Mouse (Mus musculus) heart, embryonic 14.5 days (tissue): ENCODE measurements around the gene Plcl1. TPM values are rescaled to one million over a fixed set of nuclear protein-coding genes. Genes with fewer than 3 reads are reported as not detected.

ENCODE experiments used
- ATAC-seq: fragments of 200-750 bp; cut with Nextera tagmentation; 2 replicates; pipeline ENCODE4 v1.8.0; 2017; ENCODE audit warnings: low read depth, moderate TSS enrichment; ENCODE audit not compliant: insufficient number of reproducible peaks, insufficient read depth, low FRiP score
- H3K27ac ChIP-seq, 2 experiments: fragments of 200-500 bp in 1 of 2; fragments of 300-500 bp in 1 of 2; sonication (generic) in 1 of 2; replicated peaks in 1 of 2; 2 replicates each; pipeline ENCODE4 v1.5.1; 2012 to 2014; ENCODE audit warnings: low read depth in 2 of 2, low read length in 2 of 2, control low read depth in 1 of 2, mild to moderate bottlenecking in 1 of 2, mixed read lengths in 1 of 2; ENCODE audit not compliant: control insufficient read depth in 1 of 2, insufficient read depth in 1 of 2
- H3K27me3 ChIP-seq: fragments of 300-500 bp; sonication (generic); 2 replicates; pipeline ENCODE4 v1.6.1; 2014; ENCODE audit warnings: mild to moderate bottlenecking, low read length, control low read depth; ENCODE audit not compliant: control insufficient read depth, insufficient read depth
- H3K36me3 ChIP-seq: fragments of 300-500 bp; sonication (generic); 2 replicates; pipeline ENCODE4 v1.6.1; 2014; ENCODE audit warnings: mild to moderate bottlenecking, control low read depth, low read length, mixed read lengths; ENCODE audit not compliant: control insufficient read depth, insufficient read depth
- H3K4me1 ChIP-seq, 2 experiments: fragments of 200-500 bp in 1 of 2; fragments of 300-500 bp in 1 of 2; sonication (generic) in 1 of 2; 2 replicates each; pipeline ENCODE4 v1.6.1; 2012 to 2014; ENCODE audit warnings: low read length in 2 of 2, control low read depth in 1 of 2, mixed read lengths in 1 of 2; ENCODE audit not compliant: control insufficient read depth in 2 of 2, insufficient read depth in 2 of 2
- H3K4me2 ChIP-seq: fragments of 300-500 bp; sonication (generic); 2 replicates; pipeline ENCODE4 v1.6.1; 2014; ENCODE audit warnings: mild to moderate bottlenecking, low read length
- H3K4me3 ChIP-seq, 2 experiments: fragments of 200-500 bp in 1 of 2; fragments of 300-500 bp in 1 of 2; sonication (generic) in 1 of 2; 2 replicates each; pipeline ENCODE4 v1.5.1; 2012 to 2014; ENCODE audit warnings: low read length in 2 of 2, mild to moderate bottlenecking in 2 of 2, control low read depth in 1 of 2, low read depth in 1 of 2, moderate library complexity in 1 of 2; ENCODE audit not compliant: control insufficient read depth in 1 of 2, insufficient read depth in 1 of 2
- H3K9ac ChIP-seq: fragments of 300-500 bp; sonication (generic); 2 replicates; pipeline ENCODE4 v1.6.1; 2014; ENCODE audit warnings: mild to moderate bottlenecking, low read length
- H3K9me3 ChIP-seq: fragments of 300-500 bp; sonication (generic); 2 replicates; pipeline ENCODE4 v1.6.1; 2016; ENCODE audit warnings: low read length, control low read depth; ENCODE audit not compliant: control insufficient read depth
- WGBS: fragments of 180-500 bp; shearing (Covaris S2); extraction: QIAGEN DNeasy Blood & Tissue Kit; methylation state at CpG from one replicate; pipeline ENCODE4 v1.1.7; 2014; 5-methylcytosine and 5-hydroxymethylcytosine counted together
- polyA plus RNA-seq: library from polyadenylated mRNA; unstranded; fragments of >200 nt; fragmentation: Nextera tagmentation; extraction: Ambion mirVana; gene quantifications from 2 replicates; pipeline ENCODE4 v1.2.1, GENCODE M21; 2014

The Plcl1 gene
- polyA plus RNA-seq, 1 experiment from 2014 or later, result 1.2 TPM

DNA sequence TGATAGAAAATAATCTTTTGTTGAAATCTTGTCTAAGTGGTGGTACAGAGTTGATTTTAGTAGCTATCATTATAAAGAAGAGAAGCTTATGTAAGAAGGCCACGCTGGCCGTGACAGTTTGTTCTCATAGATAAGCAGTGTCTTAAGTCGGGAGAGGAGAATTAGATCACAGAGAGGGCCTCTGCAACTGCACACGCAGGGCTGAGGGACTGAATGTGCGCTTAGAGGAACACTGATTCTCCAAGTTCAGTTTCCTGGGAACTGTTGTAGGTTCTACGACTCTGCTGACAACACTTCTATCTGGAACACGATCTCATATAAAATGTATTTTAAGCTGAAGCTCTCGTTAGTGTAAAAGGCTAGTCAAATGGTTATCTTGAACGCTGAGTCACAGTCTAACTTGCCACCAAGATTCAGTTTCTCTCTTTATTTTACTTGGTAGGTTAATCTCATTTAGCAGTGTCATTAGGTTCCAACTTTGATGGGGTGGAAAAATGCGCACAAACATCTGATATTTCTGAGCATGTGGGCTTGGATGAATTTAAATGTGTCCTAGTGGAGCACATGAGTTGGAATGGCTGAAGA is 288.0 kb downstream of the Plcl1 start:
- H3K9me3 ChIP-seq, result no peaks in the 10 kb centered on the region
- H3K4me3 ChIP-seq, result no peak overlapping the region
- no peaks in the 10 kb centered on the region for H3K27me3 ChIP-seq
- no peaks in the 10 kb centered on the region for H3K4me1 ChIP-seq
- no peak overlapping the region for H3K9ac ChIP-seq
- WGBS, result 71% methylated on average over 10 of the region's 10 CpGs
- no peak for ATAC-seq
- no peak overlapping the region for H3K27ac ChIP-seq
- no peaks in the 10 kb centered on the region for H3K36me3 ChIP-seq
- no peak overlapping the region for H3K4me2 ChIP-seq

DNA sequence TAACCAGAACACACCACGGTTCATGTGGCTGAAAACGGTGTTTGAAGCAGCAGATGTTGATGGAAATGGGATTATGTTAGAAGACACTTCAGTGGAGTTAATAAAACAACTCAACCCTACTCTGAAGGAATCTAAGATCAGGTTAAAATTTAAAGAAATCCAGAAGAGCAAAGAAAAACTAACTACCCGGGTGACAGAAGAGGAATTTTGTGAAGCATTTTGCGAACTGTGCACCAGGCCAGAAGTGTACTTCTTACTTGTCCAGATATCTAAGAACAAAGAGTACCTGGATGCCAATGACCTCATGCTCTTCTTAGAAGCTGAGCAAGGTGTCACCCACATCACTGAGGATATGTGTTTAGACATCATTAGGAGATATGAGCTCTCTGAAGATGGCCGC is 290.5 kb downstream of the Plcl1 start:
- Histone ChIP-seq H3K36me3 (no peaks in the 10 kb centered on the region), H3K9me3 (no peaks in the 10 kb centered on the region), H3K4me2 (no peak overlapping the region), H3K4me1 (no peaks in the 10 kb centered on the region), H3K4me3 (no peak overlapping the region), H3K27ac (no peak overlapping the region), H3K9ac (no peak overlapping the region), H3K27me3 (no peaks in the 10 kb centered on the region)
- 93% methylated on average over 5 of the region's 5 CpGs for WGBS
- ATAC-seq, result no peak

DNA sequence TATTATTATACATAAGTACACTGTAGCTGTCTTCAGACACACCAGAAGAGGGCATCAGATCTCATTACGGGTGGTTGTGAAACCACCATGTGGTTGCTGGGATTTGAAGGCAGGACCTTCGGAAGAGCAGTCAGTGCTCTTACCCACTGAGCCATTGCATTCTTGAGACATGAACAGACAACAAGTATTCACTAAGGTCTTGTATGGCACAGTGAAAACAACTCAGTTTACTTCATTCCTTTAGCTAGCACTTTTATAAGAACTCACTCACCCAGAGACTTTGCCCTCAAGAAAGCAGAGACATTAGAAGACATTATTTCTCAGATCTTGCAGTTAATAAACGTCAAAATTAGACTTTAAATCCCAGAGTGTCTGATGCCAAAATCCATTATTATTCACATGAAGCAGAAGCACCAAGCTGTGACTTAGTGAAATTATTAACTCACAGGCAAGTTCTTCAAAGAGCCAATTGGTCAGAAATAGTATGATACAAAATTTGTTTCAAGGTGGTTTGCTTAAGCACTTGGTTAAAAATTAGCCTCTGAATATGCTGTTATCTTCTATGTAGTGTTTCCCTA is 293.8 kb downstream of the Plcl1 start:
- Histone ChIP-seq H3K9me3 (no peaks in the 10 kb centered on the region), H3K9ac (no peak overlapping the region)

DNA sequence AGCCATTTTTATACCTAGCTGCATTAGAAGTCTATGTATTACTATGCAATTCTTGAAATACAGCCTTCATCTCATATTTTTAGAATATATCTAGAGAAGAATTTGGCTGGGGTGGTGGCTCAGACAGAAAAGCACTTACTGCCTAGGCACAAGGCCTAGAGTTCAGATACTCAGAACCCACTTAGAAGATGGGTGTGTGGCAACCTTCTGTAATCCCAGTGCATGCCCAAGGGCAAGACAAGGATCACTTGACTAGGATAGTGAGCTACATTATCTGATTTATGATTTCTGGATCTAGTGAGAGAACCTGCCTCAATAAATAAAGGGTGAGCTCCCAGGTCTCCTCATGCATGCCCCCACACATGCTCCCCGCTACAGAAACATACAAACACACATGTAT is 294.3 kb downstream of the Plcl1 start:
- H3K36me3 ChIP-seq, result no peaks in the 10 kb centered on the region
- H3K4me2 ChIP-seq, result no peak overlapping the region
- no peak overlapping the region for H3K9ac ChIP-seq
- H3K4me1 ChIP-seq, result no peaks in the 10 kb centered on the region
- no peaks in the 10 kb centered on the region for H3K27me3 ChIP-seq
- no peaks in the 10 kb centered on the region for H3K9me3 ChIP-seq
- ATAC-seq, result no peak
- no peak overlapping the region for H3K4me3 ChIP-seq
- H3K27ac ChIP-seq, result no peak overlapping the region
- WGBS, result 90% methylated on average over 1 of the region's 1 CpGs

More for the DNA sequence above, 293.8 kb downstream of the Plcl1 start:
- ATAC-seq, result no peak
- Histone ChIP-seq H3K27me3 (no peaks in the 10 kb centered on the region), H3K27ac (no peak overlapping the region), H3K4me1 (no peaks in the 10 kb centered on the region), H3K4me2 (no peak overlapping the region), H3K4me3 (no peak overlapping the region), H3K36me3 (no peaks in the 10 kb centered on the region)
- 87% methylated on average over 3 of the region's 3 CpGs for WGBS

DNA sequence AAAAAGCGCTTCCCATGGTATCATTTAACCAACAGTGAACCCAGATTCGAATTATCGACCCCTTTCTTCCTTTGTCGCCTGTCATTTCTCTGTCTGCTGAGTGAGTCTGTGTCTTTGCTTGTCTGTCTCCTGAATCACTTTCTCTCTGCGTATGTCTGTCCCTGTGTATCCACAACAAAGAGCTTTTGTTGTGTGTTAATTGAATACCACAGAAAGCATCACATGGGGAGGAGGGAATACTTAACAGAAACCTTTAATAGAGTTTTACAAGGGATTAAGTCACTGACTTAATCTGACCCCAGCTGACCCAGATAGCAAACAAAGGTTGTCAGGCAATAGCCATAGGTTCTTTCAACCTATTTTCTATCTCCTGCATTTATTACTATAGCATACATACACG is 295.0 kb downstream of the Plcl1 start:
- no peaks in the 10 kb centered on the region for H3K4me1 ChIP-seq
- no peaks in the 10 kb centered on the region for H3K36me3 ChIP-seq
- no peak overlapping the region for H3K4me3 ChIP-seq
- no peaks in the 10 kb centered on the region for H3K27me3 ChIP-seq
- no peak overlapping the region for H3K4me2 ChIP-seq
- ATAC-seq, result no peak
- H3K9me3 ChIP-seq, result no peaks in the 10 kb centered on the region
- no peak overlapping the region for H3K9ac ChIP-seq
- H3K27ac ChIP-seq, result no peak overlapping the region
- 71% methylated on average over 6 of the region's 6 CpGs for WGBS

DNA sequence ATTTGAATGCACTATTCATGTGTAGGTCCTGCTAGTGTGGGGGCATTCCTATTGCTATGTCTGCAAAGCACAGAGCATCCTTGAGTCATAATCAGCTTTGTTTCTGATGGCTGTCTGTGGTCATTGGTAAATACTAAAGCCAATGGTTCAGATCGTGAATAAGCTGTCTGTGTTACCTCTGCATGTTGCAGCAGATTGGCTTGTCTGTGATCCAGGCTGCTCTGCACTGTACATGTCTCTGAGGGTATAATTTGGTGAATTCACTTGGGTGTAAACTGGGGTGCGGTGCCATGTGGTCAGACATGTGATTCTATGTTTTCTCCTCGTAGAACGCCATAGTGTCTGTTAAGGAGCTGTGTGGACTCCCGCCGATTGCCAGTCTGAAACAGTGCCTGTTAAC is 295.9 kb downstream of the Plcl1 start:
- Histone ChIP-seq H3K27me3 (no peaks in the 10 kb centered on the region), H3K4me1 (no peaks in the 10 kb centered on the region), H3K9me3 (no peaks in the 10 kb centered on the region), H3K4me2 (no peak overlapping the region), H3K4me3 (no peak overlapping the region), H3K36me3 (no peaks in the 10 kb centered on the region), H3K9ac (no peak overlapping the region), H3K27ac (no peak overlapping the region)
- WGBS, result 78% methylated on average over 6 of the region's 6 CpGs
- no peak for ATAC-seq

DNA sequence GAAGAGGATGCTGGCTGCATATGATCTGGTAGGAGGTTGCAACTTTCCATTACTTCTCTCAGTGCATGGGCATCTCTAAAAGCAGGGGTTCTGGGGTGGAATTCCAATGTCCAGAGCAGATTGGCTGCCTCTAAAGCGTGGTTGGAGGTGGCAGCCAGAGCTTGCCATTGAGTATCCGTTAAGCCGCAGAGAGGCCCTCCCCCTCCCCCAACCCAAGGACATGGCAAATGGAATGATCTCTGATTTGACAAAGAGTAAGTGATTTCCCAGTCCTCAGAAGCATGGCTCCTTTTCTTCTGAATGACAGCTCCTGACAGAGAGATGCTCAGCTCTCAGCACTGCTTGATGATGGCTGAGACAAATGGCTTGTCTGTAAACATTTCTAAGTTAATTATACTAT is 296.4 kb downstream of the Plcl1 start:
- H3K9ac ChIP-seq, result no peak overlapping the region
- no peak for ATAC-seq
- no peaks in the 10 kb centered on the region for H3K27me3 ChIP-seq
- 60% methylated on average over 3 of the region's 3 CpGs for WGBS
- H3K27ac ChIP-seq, result no peak overlapping the region
- no peaks in the 10 kb centered on the region for H3K9me3 ChIP-seq
- no peaks in the 10 kb centered on the region for H3K4me1 ChIP-seq
- H3K4me2 ChIP-seq, result no peak overlapping the region
- H3K4me3 ChIP-seq, result no peak overlapping the region
- H3K36me3 ChIP-seq, result no peaks in the 10 kb centered on the region

DNA sequence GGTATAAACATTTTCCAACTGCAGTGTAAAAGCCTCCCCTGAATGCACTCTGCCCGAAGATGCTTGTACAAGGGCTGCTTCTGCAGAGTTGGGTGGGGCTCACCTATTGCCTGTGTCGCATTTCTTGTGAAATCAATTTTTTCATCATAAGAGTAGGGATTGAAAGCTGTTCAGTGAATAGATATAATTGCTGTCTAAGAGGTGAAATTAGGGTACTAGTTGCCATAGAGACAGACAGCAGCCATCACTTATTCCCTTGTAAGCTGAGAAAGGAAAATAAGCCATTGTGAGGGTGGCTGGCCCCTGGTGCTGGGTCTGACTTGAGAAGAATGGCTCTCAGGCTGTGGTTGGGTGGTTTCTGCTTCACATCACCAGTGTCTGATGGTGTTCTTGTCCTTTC is 299.0 kb downstream of the Plcl1 start:
- Histone ChIP-seq H3K4me3 (no peak overlapping the region), H3K4me2 (no peak overlapping the region), H3K27me3 (no peaks in the 10 kb centered on the region), H3K27ac (no peak overlapping the region), H3K36me3 (no peaks in the 10 kb centered on the region), H3K9me3 (no peaks in the 10 kb centered on the region), H3K4me1 (no peaks in the 10 kb centered on the region), H3K9ac (no peak overlapping the region)
- WGBS, result 87% methylated on average over 2 of the region's 2 CpGs
- ATAC-seq, result no peak
